Mouse (Mus musculus) layer of hippocampus, adult 11-12 months (tissue): ENCODE measurements at regions not wholly inside any gene's neighbourhood (a gene's known extent, or its start where the extent isn't known, plus 50 kb on each side); places are given as distances from the start of the nearest gene placed in this dataset.

Experiments used
- DNase-seq: peaks from one replicate; pipeline ENCODE4 v3.0.0; 2022; ENCODE audit warnings: low spot score

DNA sequence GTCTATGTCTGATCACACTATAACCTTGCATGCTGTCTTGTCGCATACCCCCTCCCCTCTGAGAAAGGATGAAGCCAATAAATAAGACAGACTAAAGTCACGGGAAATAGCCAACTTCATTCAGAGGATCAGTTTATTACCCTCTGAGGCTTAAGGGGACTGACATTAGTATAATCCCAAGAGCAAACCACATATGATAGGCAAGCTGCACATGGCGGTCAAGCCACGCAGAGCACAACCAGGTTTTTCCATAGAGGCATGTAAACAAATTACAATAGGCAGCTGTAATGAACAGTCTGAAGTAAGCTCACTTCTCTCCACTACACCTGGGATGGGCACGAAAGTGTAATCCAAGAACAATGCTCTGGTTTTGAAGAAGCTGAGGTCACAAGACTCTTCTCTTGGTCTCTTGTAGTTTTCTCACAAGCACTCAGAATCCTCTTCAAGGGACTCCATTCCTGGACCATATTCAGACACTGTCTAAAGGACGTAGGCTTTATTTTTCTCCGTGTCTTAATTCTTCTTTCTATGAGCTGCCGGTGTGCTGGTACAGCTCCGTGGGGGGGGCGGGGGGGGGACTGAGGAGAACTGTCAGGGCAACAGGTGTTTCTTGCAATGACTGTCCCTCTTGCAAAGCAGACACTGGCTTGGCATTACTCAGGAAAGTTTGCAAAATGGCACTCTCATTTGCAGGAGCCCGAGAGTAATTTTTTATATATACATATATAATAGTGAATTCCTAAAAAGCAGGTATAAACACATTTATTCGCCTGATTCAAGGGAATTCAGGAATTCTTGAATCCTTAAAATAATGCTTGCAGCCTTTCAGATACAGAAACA is 118.4 kb upstream of the Itga4 start:
- no peak for DNase-seq

DNA sequence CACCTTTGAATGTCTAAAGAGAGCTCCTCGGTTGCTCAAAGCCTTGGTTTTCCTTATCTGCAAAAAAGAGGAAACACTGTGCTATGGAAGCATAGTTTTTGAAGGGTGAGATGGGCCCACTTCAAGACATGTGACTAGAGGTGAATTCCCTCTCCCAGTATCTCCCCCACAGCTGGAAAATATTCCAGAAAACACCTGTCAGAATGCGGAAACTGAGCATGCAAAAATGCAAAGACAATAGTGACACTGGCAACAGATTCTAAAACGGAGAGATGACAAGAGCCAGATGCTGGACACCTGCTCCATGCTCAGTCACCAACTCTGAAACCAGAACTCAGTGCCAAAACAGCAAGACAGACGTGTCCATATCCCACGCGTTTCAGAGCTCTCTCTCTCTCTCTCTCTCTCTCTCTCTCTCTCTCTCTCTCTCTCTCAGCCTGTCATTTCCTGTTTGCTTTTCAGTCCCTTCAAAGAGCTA is 117.5 kb upstream of the Itga4 start:
- no peak for DNase-seq

DNA sequence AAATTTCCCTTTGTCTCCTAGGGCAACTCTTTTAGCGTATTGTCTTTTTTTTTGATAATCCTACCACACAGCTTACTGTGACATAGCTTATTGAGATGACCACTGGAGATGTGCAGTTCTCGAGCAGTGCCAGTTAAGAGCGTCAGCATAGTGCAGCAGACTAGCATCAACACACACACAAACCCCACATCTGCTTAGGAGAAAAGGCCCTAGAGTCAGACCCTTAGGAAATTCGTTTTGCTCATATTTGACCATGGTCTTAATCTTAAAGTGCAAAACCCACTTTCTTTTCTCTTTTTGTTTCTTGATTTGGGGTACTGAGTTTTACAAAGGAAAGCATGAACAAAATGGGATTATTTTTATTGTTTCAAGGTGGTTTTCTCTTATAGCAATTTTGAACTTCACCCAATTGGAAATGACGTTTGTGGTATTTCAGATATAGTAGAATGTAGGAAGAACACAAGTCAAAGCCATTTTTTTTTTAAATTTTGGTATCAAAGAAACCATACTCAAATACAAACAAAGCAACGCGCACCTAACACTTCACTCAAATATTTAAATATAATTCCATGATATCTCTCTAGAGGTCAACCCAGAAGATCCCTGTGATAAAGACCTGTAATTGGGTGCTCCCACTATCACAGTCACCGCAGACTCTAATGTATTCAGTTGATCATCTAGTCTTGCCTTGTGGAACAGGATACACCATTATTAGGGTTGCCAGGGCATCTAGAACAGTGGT is 116.7 kb upstream of the Itga4 start:
- no peak for DNase-seq

DNA sequence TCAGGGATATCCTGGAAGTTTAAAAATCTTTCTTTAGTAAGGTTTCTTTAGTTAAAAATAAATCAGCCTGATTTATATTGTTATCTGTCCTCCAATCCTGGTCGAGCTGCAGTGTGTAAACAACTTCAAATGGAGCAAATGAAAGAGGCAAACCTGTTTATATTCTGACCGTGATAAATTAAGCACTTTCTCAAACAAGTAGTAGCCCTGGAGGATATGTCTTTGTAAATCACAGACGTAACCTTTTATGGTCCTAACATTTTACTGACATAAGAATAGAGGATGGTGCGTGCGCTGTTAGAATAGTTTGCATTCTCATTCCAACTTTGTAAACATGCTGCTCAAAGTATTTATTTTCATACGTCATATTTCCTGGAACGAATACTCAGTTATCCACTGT is 113.3 kb upstream of the Itga4 start:
- no peak for DNase-seq

DNA sequence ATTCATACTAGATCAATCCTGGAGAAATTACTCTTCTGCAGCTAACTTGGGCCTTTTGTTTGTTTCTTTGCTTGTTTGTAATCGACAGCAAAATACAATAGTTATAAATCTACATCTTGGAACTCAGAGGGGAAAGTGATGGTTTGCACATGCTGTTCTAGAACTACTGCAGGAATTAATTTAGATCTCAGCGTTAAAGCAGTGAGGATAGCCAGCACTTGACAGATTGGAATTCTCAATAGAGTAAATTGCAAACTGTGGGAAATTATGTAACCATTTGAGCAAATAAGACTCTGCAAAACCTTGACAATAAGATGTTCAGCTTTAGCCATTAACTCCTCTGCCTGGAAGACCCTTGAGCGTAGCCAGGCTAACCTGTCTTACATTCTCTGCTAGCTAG is 112.0 kb upstream of the Itga4 start:
- no peak for DNase-seq

DNA sequence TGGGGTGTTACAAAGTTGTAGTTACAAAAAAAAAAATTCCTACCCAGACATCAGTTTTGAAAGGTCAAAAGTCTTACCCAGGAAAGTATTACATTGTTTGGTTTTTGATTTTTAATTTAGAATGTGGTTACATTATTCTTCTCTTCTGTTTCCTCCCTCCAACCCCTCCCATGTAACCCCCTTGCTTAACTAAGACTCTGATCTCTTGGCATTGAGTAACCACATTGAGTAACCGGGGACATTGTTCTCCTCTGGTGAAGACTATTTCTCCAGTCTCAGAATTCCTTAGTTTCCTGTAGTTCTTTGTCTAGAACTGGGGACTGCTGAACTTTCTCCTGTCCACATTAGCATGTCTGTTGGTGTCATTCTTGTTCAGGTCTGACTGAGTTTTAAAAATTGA is 109.3 kb upstream of the Itga4 start:
- no peak for DNase-seq

DNA sequence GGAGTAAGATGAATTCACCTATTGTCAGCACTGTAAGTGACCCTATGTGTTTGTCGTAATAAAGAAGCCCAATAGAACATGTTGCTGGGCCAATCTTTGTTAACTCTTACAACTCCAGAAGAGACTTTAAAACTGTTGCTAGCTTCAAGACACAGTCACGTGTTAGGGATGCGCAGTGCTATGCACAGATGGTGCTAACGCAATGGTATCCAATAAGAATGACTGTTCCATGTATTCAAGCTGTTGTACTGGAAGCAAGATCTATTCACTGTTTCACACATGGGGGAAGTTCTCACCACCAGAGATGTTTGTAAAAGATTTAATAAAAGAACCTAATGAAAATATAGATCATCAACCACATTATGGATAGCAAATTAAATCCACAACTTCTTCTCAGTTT is 108.7 kb upstream of the Itga4 start:
- DNase-seq: peak; percentile 16

DNA sequence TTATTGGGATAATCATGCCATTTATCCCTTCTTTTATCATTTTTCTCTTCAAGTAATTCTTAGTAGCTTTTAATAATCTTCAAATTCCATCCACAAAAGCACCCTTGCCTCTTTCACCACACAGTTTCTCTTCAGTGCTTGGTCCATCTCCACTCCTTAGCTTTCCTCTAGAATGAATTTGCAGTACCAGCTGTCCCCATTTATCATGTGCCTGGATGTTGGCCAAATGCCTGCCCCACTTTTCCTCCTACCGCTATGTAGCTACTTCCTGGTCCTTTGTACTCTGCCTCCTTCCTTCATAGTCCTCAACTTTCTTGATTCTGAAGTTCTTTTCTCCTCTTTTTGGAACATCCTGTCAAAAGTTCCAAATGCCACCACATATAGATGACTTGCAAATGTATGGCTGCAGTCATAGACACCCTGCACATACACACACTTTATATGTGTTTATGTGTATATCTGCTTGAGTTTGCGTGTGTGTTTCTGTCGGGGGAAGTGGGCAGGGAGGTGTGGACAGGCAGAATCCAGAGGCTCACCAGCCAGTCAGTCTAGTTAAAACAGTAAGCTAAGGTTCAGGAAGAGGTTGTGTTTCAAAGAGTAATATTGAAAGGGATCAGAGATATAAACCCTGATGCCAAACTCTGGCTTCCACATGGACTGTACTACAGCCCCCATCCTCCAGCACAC is 106.1 kb upstream of the Itga4 start:
- no peak for DNase-seq

DNA sequence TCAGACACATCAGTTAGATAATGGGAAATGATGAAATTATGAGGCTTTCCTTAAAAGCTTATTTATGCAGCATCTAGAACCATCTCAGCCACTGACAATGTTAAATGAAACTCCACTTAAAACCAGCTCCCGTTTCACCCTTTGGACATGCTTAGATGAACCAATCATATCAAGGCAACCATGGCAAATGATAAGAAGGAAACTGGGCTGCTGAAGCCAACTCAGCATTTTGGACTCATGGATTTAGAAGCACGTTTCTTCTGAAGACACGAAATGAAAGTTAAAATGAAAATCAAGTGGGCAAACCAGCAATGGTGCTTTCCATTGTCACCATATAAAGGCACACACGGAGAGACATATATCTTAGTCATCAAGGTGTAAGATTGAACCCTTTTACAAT is 103.6 kb upstream of the Itga4 start:
- DNase-seq: no peak

DNA sequence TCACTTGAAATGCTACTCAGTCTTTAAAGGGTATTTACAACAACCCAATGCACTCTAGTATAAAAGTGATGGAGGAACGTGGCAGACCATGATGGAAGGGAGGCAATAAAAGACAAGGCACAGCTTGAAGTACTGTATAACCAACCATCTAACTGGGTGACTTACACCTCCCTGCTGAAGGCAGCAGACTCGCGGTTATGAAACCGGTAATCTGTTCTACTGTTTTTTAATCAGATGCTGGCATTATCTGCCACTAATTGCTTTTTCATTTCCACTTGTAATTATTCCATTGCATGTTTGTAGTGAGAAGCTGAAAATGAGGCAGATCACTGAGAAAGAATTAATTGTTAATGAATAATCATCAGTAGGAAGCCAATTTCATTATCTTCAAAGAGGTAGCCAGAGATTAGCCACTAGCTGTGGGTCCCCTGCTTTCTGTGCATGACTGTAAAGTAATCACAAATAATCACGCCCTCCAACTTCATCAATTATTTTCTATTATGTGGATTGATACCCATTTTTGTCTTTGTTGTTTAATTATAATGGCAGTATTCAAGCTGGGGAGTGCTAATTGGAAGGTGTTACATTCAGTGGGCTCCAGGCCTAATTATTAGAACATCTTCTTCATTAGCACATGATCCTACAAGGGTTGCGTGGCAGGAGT is 103.1 kb upstream of the Itga4 start:
- no peak for DNase-seq

DNA sequence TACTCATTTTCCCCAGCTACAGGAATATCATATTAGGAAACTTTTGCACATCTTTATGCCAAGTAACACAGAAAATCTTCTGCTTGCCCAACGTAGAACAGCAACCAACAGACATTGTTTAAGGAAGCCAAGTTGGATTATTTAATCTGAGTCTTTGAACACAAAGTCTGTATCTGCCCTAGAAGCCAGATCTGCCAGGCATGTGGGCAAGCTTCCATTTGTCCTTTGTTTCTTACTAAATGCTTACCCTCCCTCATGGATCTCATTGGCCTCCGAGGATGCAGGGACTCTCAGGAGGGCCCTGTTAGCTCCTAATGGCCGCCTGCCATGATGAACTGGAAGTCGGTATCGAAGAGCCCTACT is 102.5 kb upstream of the Itga4 start:
- no peak for DNase-seq

DNA sequence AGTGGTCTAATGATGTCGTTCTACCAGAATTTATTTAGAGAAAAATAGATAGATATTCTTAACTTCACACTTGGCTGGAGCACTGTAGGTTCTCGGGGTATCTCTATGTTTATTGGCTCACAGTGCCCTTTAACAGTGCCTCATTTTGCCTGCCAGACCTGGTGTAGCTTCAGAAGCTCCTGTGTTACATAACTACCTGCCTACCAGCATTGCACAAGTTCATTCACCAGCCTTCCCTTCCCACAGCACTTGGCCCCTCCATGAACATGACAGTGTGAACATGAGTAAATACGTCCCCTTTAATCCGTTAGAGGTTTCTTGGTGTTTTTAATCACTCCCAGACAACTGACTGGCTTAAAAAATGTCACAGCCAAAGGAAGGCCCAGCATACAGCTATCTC is 102.2 kb upstream of the Itga4 start:
- DNase-seq: no peak

DNA sequence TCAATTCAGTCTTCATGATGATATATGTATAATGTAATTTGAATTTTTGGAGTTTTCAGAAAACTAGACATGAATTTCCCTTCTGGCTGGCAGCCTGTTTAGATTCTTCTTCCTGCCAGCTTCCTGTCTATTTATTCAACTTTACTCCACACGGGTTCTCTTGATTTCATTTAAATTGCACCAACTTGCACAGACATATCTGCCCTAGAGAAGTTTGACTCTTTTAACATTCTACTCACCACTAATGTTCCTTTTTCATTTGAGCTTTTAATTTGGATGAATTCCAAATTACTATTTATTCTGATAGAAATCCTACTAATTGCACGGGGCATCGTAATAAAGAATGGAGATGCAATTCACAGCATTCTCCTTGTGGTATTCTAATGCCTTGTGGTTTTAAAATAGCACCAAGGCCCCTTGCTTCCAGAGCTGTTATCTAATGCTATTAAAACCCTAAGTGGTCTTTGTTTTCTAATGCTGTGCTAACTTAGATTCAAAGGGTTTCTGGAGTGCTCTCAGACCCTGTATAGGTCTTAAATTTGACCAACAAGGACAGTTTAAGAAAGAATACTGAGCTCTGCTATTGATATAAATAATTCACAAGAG is 96.7 kb upstream of the Itga4 start:
- no peak for DNase-seq

DNA sequence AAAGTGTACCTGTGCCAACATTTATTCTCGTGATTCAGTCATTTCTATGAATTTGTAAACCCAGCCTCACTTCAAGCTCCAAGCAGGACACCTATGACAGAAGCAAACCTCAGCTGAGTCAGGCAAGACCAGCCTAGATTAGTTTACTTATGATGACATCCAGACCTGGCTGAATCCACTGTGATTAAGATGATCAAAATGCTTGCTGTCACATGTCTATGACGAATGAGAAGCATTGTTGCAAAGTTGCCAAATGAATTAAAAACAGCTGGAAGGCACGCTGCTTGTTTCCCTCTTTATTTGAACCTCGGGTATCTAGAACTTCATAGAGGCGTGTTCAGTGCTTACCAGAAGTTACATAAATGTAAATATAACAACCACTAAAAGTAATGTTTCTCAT is 95.9 kb upstream of the Itga4 start:
- DNase-seq: no peak

DNA sequence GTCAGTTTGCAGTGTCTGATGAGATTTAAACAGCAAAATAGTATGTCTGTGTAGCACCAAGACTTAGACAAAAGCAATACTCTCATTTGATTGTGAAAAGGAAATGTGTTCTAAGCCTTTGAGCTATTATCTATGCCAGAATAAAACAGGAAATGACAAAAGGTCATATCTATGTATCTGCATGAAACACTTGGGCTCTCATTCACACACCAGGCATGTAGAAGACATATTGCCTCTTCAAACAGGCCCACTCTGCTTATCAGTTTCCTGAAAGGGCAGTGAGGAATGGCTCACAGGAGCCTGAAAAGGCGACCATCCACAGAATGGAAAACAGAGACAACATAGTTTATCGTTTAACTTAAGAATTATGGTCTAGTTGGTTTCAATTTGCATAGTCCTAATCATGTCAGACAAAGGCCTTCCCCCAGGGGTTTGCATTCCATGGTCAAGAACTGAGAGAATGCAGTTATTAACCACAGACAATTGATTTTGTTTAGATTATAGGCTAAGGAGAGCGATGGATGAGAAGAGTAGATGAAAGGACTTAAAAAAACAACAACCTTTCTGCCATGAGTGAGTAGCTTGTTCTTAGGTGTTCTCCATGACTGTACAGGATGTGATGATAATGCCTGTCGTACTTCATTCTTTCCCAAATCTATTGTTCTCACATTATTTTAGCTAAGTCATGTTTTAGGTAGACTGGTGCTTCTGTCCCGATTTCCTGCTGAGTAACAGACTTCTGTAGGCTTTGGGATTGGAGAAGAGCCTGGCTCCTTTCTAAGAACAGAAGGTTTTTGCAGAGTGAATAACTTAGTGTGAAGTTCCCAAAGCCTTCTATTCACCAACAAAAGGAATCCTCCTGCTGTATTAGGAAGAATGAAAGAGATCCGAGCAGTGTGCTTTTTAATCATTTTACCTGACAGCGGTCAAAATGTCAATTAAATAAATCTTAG is 82.0 kb upstream of the Itga4 start:
- no peak for DNase-seq

DNA sequence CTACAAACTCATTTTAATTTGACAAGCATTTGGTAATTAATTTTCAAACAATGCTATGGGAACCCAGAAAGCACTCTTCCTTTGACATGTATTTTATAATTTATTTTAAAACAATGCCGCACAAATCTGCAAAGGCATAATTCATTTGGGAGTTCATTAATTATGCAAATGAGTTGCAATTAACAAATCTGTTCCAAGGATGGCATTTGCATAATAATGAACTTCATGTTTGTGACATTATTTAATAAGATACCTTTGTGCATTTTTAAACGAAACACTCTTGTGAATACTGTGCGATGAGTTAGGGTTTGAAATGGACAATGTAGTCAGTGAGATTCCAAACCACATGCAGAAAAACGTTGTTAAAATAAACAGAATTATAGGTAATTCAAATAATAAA is 80.9 kb upstream of the Itga4 start:
- no peak for DNase-seq

DNA sequence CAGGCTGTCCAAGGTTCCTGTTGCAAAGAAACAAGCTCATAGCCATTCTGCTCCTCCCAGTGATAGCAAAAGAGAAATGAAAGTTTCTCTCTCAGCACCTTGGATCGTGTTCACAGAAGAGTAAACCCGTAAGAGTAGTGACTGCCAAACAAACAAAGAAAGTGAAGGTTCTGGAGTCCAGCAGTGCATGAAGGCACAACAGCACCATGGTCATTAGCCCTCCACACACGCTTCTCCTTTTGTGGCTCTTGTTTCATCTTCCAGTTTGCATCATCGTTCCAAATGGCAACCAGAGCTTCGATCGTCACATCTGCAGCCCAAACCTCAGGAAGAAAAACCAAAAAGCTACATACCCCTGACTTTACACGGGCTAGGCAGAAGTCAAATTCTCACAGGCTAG is 74.4 kb upstream of the Itga4 start:
- DNase-seq: no peak

DNA sequence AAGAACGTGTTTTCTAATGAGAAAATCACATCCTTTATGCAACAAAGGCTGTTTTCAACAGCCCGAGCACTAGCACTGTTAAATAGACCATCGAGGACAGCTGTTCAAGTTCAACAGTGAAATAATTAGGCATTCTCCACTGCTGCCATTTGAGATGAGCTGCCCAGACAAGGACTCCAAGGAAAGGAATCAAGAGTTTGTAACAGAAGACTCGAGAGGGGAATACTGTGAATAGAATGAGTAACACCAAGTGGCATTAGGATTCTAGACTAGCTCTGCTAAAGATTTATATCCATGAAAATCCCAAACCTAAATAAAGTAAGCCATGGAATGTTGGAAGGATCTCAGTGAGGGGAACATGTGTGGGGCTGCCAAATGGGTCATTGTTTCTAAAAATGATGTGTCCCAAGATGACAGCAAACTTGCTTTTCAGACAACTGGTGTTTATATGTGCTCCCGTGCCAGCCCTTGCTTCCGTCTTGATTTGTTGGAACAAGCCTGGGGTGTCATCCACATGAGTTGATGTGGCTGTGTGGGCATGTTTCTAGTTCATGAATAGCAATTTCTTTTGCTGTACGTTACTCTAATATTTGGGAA is 72.1 kb upstream of the Itga4 start:
- DNase-seq: no peak

DNA sequence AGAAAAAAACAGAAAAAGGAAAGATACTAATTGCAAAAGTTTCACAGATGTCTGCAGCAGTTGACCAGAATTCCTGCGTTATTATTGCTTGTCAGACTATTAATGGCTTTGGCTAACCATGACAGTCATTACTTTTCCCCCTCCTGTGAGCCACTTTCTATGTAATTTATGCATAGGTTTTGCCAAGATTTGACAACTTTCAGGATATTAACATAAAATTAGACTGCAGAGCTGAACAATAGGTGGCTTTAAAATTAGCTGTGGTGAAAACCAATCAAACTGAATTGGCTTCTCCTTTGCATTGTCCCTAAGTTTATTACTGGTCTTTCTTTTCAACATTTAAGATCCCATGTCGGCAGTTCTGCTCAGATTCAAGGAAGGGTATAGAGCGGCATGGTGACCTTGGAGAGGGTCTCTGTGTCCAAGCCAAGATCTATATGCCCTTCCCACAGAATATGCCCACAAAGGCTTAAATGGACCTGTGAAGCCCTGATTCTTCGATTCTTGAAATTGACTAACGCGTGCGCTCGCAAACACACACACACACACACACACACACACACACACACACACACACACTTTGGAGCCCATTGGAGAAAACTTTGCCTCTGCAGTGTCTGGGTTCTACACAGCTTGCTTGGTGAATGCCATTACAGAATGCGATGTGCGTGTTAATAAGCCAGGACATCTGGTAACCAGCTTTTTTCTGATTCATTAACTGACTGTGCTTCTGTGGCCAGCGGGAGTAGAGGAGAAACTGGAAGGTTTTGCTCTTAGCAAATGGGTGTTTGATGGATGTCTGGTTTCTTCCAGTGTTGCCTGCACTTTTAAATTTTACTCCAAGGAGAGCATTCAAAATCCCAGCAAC is 69.8 kb upstream of the Itga4 start:
- DNase-seq: no peak

DNA sequence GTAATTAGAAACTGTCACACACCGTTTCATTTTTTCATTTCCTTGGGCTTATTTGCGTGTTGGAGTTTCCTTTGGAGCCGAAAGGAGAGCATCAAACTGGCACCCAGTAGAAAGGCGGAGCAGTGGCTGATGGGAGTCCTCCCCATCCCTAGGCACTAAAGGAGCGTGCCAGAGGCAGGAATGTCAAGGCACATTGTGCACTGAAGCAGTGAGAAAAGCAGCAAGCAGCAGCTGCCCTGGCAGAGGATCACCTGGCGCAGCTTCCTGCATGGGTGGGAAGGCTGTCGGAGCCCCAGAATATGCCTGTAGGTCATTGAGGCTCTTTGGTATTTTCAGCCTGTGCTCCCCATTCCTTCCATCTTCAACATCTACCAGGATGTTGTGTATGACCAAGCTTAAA is 68.3 kb upstream of the Itga4 start:
- DNase-seq: no peak
